ENCODE assay signal across 8 mouse cellular contexts in the genomic region with DNA sequence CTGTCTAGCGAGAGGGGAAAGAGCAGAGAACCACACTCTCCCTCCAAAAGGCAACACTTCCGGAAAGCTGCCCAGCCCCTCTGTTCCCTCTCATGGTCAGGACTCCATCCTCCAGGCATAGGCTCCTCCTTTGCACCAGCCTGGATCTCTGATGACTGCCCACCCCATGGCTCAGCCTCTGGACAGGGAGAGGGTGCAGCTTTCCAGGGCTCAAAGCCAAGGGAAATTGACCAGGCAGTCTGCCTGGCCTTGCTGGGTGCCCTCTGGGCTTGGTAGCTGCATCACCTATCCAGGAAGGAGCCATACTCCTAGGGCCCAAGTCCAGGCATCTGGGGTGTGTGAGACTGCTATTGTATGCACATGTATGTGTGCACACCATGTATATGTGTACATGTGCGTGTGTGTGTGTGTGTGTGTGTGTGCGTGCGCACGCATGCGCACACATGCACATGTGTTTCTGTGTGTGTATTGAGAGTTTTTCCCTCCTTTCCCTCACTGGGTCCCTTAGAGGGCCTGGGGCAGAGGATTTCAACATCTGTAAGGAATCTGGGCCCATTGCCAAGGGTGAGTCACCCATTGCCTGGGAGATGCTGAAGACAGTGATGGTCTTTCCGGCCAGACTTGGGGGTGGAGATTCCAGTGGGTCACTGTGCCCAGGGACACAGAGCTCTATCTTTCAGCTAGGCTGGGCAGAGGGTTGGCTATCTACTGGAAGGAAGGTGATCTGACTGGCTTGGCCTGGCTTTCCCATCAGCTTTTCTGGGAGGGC. TPM values are rescaled to one million over a fixed set of nuclear protein-coding genes. Genes with fewer than 3 reads are reported as not detected.
DNase-seq lines count a peak whose midpoint lies in the region; ATAC-seq lines count a peak whose summit lies in the region.

No protein-coding gene starts in this region.

- peaks cover 77% of the 10 kb centered on the region for H3K4me1 ChIP-seq in hindbrain, embryonic 10.5 days (replicated peaks)
- H3K4me1 ChIP-seq in hindbrain, embryonic 12.5 days: peaks cover 52% of the 10 kb centered on the region
- peaks cover 45% of the 10 kb centered on the region for H3K4me1 ChIP-seq in intestine, embryonic 16.5 days (ENCODE audit: control insufficient read depth, insufficient read depth, low read length)
- peaks cover 43% of the 10 kb centered on the region for H3K4me1 ChIP-seq in lung, embryonic 16.5 days (replicated peaks; ENCODE audit: control insufficient read depth, insufficient read depth, low read length)
- peaks cover 31% of the 10 kb centered on the region for H3K4me1 ChIP-seq in forebrain, embryonic 15.5 days
- peaks cover 16% of the 10 kb centered on the region for H3K4me1 ChIP-seq in forebrain, embryonic 14.5 days (ENCODE audit: control insufficient read depth, insufficient read depth, low read length)

- H3K9me3 ChIP-seq in hindbrain, embryonic 10.5 days: no peaks in the 10 kb centered on the region
- no peaks in the 10 kb centered on the region for H3K9me3 ChIP-seq in hindbrain, embryonic 12.5 days (replicated peaks)
- H3K9me3 ChIP-seq in intestine, embryonic 16.5 days (ENCODE audit: control insufficient read depth, low read length): no peaks in the 10 kb centered on the region
- H3K9me3 ChIP-seq in lung, embryonic 16.5 days (ENCODE audit: control insufficient read depth, low read length): no peaks in the 10 kb centered on the region
- H3K9me3 ChIP-seq in forebrain, embryonic 15.5 days: no peaks in the 10 kb centered on the region
- no peaks in the 10 kb centered on the region for H3K9me3 ChIP-seq in forebrain, embryonic 14.5 days (replicated peaks; ENCODE audit: control insufficient read depth, low read length)

- H3K36me3 ChIP-seq in hindbrain, embryonic 10.5 days: no peaks in the 10 kb centered on the region
- no peaks in the 10 kb centered on the region for H3K36me3 ChIP-seq in hindbrain, embryonic 12.5 days
- H3K36me3 ChIP-seq in intestine, embryonic 16.5 days (ENCODE audit: control insufficient read depth, insufficient read depth, low read length): peaks cover 4% of the 10 kb centered on the region
- no peaks in the 10 kb centered on the region for H3K36me3 ChIP-seq in lung, embryonic 16.5 days (ENCODE audit: control insufficient read depth, insufficient read depth, low read length)
- no peaks in the 10 kb centered on the region for H3K36me3 ChIP-seq in forebrain, embryonic 15.5 days
- H3K36me3 ChIP-seq in forebrain, embryonic 14.5 days (ENCODE audit: control insufficient read depth, insufficient read depth, low read length): no peaks in the 10 kb centered on the region

- no peak for DNase-seq in hindbrain, embryonic 10.5 days (ENCODE audit: low spot score)
- peak; percentile 62 to 77 for DNase-seq in gastrocnemius, adult 8-10 months (ENCODE audit: low spot score in 2 of 2)
- DNase-seq in frontal cortex, postnatal 10 days (ENCODE audit: low spot score in 2 of 2): no peak
- no peak for DNase-seq in forebrain, embryonic 14.5 days (ENCODE audit: low spot score)

- 87% methylated on average over 8 of the region's 8 CpGs for WGBS in hindbrain, embryonic 10.5 days
- 83% methylated on average over 8 of the region's 8 CpGs for WGBS in hindbrain, embryonic 12.5 days
- 63% methylated on average over 8 of the region's 8 CpGs for WGBS in intestine, embryonic 16.5 days
- 60% methylated on average over 8 of the region's 8 CpGs for WGBS in lung, embryonic 16.5 days
- WGBS in forebrain, embryonic 15.5 days: 82% methylated on average over 8 of the region's 8 CpGs
- WGBS in forebrain, embryonic 14.5 days: 78% methylated on average over 8 of the region's 8 CpGs

- peaks cover 48% of the 10 kb centered on the region for H3K27me3 ChIP-seq in hindbrain, embryonic 10.5 days (ENCODE audit: insufficient read depth, poor library complexity, severe bottlenecking)
- peaks cover 17% of the 10 kb centered on the region for H3K27me3 ChIP-seq in hindbrain, embryonic 12.5 days
- H3K27me3 ChIP-seq in intestine, embryonic 16.5 days (replicated peaks; ENCODE audit: control insufficient read depth, insufficient read depth, low read length): no peaks in the 10 kb centered on the region
- H3K27me3 ChIP-seq in lung, embryonic 16.5 days (ENCODE audit: control insufficient read depth, insufficient read depth, low read depth, low read length): no peaks in the 10 kb centered on the region
- H3K27me3 ChIP-seq in forebrain, embryonic 15.5 days: no peaks in the 10 kb centered on the region
- 0 out of 2 replicates have a peak, but pooled peaks cover 6% of the 10 kb centered on the region for H3K27me3 ChIP-seq in forebrain, embryonic 14.5 days (replicated peaks; ENCODE audit: control insufficient read depth, insufficient read depth, low read length)

- peak overlapping the region; percentile 50; the same call in 1 of the 2 replicates for H3K27ac ChIP-seq in hindbrain, embryonic 10.5 days
- H3K27ac ChIP-seq in hindbrain, embryonic 12.5 days: no peak overlapping the region
- peak overlapping the region; percentile 77 for H3K27ac ChIP-seq in intestine, embryonic 16.5 days (ENCODE audit: low read length)
- H3K27ac ChIP-seq in lung, embryonic 16.5 days (ENCODE audit: low read length): peak overlapping the region; percentile 67
- H3K27ac ChIP-seq in forebrain, embryonic 15.5 days (replicated peaks): no peak overlapping the region
- no peak overlapping the region for H3K27ac ChIP-seq in forebrain, embryonic 14.5 days (ENCODE audit: low read depth, low read length)

- H3K4me2 ChIP-seq in hindbrain, embryonic 12.5 days (replicated peaks): no peak overlapping the region
- peak overlapping the region; percentile 26; the same call in 1 of the 2 replicates for H3K4me2 ChIP-seq in intestine, embryonic 16.5 days (ENCODE audit: low read depth, low read length)
- H3K4me2 ChIP-seq in lung, embryonic 16.5 days (ENCODE audit: low read depth, low read length): peak overlapping the region; percentile 92
- no peak overlapping the region for H3K4me2 ChIP-seq in forebrain, embryonic 15.5 days (replicated peaks)
- no peak overlapping the region for H3K4me2 ChIP-seq in forebrain, embryonic 14.5 days (ENCODE audit: low read length)

- H3K4me3 ChIP-seq in hindbrain, embryonic 10.5 days: no peak overlapping the region
- no peak overlapping the region for H3K4me3 ChIP-seq in hindbrain, embryonic 12.5 days
- H3K4me3 ChIP-seq in intestine, embryonic 16.5 days (ENCODE audit: low read length): no peak overlapping the region
- no peak overlapping the region for H3K4me3 ChIP-seq in lung, embryonic 16.5 days (ENCODE audit: low read length)
- no peak overlapping the region for H3K4me3 ChIP-seq in forebrain, embryonic 15.5 days
- no peak overlapping the region for H3K4me3 ChIP-seq in forebrain, embryonic 14.5 days (ENCODE audit: low read depth, low read length)

- no peak overlapping the region for H3K9ac ChIP-seq in hindbrain, embryonic 12.5 days
- peak overlapping the region; percentile 7; the same call in 1 of the 2 replicates for H3K9ac ChIP-seq in intestine, embryonic 16.5 days (ENCODE audit: low read depth, low read length)
- H3K9ac ChIP-seq in lung, embryonic 16.5 days (ENCODE audit: low read length): peak overlapping the region; percentile 25; the same call in 1 of the 2 replicates
- no peak overlapping the region for H3K9ac ChIP-seq in forebrain, embryonic 15.5 days (replicated peaks)
- H3K9ac ChIP-seq in forebrain, embryonic 14.5 days (ENCODE audit: low read length): no peak overlapping the region

- ATAC-seq in hindbrain, embryonic 12.5 days (ENCODE audit: low FRiP score): no peak
- ATAC-seq in intestine, embryonic 16.5 days: peak; percentile 60
- peak; percentile 45 for ATAC-seq in lung, embryonic 16.5 days (ENCODE audit: low read depth)
- no peak for ATAC-seq in forebrain, embryonic 15.5 days (replicated peaks)
- ATAC-seq in forebrain, embryonic 14.5 days: no peak

RNA-seq across cellular contexts. Expression of gene Col16a1, which starts 2.6 kb away (rescaled TPM):
- polyA plus RNA-seq in hindbrain, embryonic 10.5 days (2016; fragmentation: Nextera tagmentation; extraction: Ambion mirVana): 7.2 and 8.7 TPM in 2 replicates
- 29.8 and 32.5 TPM in 2 replicates for polyA plus RNA-seq in hindbrain, embryonic 12.5 days (2016; fragmentation: Nextera tagmentation; extraction: Ambion mirVana)
- total RNA-seq in gastrocnemius, adult 8-10 months (2022): 1 to 10 TPM; 1.6 to 4.1 (median 2.3) TPM
- 36.3 and 45.1 TPM in 2 replicates for polyA plus RNA-seq in intestine, embryonic 16.5 days (2015; fragmentation: Nextera tagmentation; extraction: Ambion mirVana)
- 44.5 and 50.1 TPM in 2 replicates for polyA plus RNA-seq in lung, embryonic 16.5 days (2015; fragmentation: Nextera tagmentation; extraction: Ambion mirVana)
- 4.6 and 5.1 TPM in 2 replicates for polyA plus RNA-seq in forebrain, embryonic 15.5 days (2015; fragmentation: Nextera tagmentation; extraction: Ambion mirVana)
- polyA plus RNA-seq in forebrain, embryonic 14.5 days (2014; fragmentation: Nextera tagmentation; extraction: Ambion mirVana): 4.0 and 5.7 TPM in 2 replicates

RNA-seq across cellular contexts. Expression of gene Pef1, which starts 52.1 kb away (rescaled TPM):
- 76.3 and 83.5 TPM in 2 replicates for polyA plus RNA-seq in hindbrain, embryonic 10.5 days (2016; fragmentation: Nextera tagmentation; extraction: Ambion mirVana)
- 59.7 and 61.0 TPM in 2 replicates for polyA plus RNA-seq in hindbrain, embryonic 12.5 days (2016; fragmentation: Nextera tagmentation; extraction: Ambion mirVana)
- total RNA-seq in gastrocnemius, adult 8-10 months (2022): 10 to 100 TPM; 34.5 to 37.3 (median 37.0) TPM
- polyA plus RNA-seq in intestine, embryonic 16.5 days (2015; fragmentation: Nextera tagmentation; extraction: Ambion mirVana): 81.6 and 81.7 TPM in 2 replicates
- 77.9 and 81.2 TPM in 2 replicates for polyA plus RNA-seq in lung, embryonic 16.5 days (2015; fragmentation: Nextera tagmentation; extraction: Ambion mirVana)
- 68.1 and 70.3 TPM in 2 replicates for polyA plus RNA-seq in forebrain, embryonic 15.5 days (2015; fragmentation: Nextera tagmentation; extraction: Ambion mirVana)
- 88.6 and 91.9 TPM in 2 replicates for polyA plus RNA-seq in forebrain, embryonic 14.5 days (2014; fragmentation: Nextera tagmentation; extraction: Ambion mirVana)

Comparison
In these comparisons a context has a peak if more than half of its experiments do, and no peak if none do; other contexts are left out.
1. H3K27ac ChIP-seq: peak in hindbrain, embryonic 10.5 days (single experiment), intestine, embryonic 16.5 days (single experiment) and lung, embryonic 16.5 days (single experiment); none in hindbrain, embryonic 12.5 days (single experiment), forebrain, embryonic 15.5 days (single experiment) and forebrain, embryonic 14.5 days (single experiment).
2. DNase-seq: peak in gastrocnemius, adult 8-10 months (2 of 2); none in hindbrain, embryonic 10.5 days (single experiment), frontal cortex, postnatal 10 days (0 of 2) and forebrain, embryonic 14.5 days (single experiment).
3. ATAC-seq: peak in intestine, embryonic 16.5 days (single experiment) and lung, embryonic 16.5 days (single experiment); none in hindbrain, embryonic 12.5 days (single experiment), forebrain, embryonic 15.5 days (single experiment) and forebrain, embryonic 14.5 days (single experiment).
4. H3K4me2 ChIP-seq: peak in intestine, embryonic 16.5 days (single experiment) and lung, embryonic 16.5 days (single experiment); none in hindbrain, embryonic 12.5 days (single experiment), forebrain, embryonic 15.5 days (single experiment) and forebrain, embryonic 14.5 days (single experiment).
5. H3K9ac ChIP-seq: peak in intestine, embryonic 16.5 days (single experiment) and lung, embryonic 16.5 days (single experiment); none in hindbrain, embryonic 12.5 days (single experiment), forebrain, embryonic 15.5 days (single experiment) and forebrain, embryonic 14.5 days (single experiment).